Mouse (Mus musculus) gastrocnemius, postnatal 10 days (tissue): ENCODE measurements around the gene Ddn. TPM values are rescaled to one million over a fixed set of nuclear protein-coding genes. Genes with fewer than 3 reads are reported as not detected.

Experiments
- DNase-seq: peaks from one replicate; pipeline ENCODE4 v3.0.0; 2021; ENCODE audit warnings: mixed read lengths
- total RNA-seq, 2 experiments: library from RNA; stranded (reverse); gene quantifications; 2 replicates each; pipeline ENCODE4 v1.2.3; 2021

Gene Ddn
- total RNA-seq, 2 experiments from 2014 or later: 2.2 to 2.7 TPM

GRCm38 (mm10) chr15:98772511-98773211, 36.6 kb downstream of the Ddn start:
- no peak for DNase-seq

DNA sequence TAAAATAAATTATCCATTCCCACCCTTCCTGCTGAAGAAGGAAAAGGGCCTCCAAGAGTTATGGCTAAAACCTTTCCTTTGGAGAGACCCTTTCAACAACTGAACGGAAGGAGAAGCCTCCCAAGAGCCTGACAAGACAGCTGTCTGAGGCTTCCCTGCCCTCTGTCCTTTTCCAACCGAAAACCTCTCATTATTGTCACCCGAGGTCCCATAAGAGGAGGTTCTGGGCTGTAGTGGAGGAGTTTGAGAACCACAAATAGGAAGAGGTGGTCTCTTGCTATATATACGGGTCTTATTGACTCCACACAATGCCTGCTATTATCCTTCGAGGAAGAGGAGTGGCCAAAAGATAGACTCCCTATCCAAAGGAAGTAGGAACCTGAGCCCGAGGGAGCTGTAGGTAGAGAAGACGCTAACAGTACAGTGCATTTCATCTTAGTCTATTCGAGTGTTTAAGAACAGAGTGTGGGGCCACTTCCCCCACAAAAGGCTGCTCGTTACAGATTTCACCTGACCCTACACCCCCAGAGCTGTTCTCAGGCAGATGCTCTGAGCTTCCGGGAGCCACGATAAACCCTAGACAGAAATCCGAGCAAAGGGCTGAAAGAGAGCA, 37.4 kb downstream of the Ddn start:
- no peak for DNase-seq

DNA sequence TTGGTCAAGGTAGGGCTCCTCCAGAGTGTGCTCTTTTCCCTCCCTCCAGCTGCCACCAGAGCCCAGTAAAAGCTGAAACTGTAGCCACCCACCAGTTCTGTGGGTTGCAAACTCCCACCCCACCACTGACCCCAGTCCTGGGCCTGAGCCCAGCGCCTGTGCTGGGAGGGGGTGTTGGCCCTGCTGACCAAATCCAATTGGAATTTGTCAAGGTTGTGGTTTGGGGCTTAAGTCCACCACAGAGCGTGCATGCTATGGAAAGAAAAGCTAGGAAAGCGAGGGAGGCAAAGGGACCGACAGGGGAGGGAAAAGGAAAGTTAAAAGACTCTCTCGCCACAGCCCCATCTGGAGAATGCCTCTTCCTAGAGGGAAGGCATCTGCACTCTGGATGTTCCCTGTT, 41.0 kb downstream of the Ddn start:
- no peak for DNase-seq

- no peak for DNase-seq
These were observed 43.4 kb downstream of the Ddn start for GRCm38 (mm10) chr15:98765929-98766328.

DNA sequence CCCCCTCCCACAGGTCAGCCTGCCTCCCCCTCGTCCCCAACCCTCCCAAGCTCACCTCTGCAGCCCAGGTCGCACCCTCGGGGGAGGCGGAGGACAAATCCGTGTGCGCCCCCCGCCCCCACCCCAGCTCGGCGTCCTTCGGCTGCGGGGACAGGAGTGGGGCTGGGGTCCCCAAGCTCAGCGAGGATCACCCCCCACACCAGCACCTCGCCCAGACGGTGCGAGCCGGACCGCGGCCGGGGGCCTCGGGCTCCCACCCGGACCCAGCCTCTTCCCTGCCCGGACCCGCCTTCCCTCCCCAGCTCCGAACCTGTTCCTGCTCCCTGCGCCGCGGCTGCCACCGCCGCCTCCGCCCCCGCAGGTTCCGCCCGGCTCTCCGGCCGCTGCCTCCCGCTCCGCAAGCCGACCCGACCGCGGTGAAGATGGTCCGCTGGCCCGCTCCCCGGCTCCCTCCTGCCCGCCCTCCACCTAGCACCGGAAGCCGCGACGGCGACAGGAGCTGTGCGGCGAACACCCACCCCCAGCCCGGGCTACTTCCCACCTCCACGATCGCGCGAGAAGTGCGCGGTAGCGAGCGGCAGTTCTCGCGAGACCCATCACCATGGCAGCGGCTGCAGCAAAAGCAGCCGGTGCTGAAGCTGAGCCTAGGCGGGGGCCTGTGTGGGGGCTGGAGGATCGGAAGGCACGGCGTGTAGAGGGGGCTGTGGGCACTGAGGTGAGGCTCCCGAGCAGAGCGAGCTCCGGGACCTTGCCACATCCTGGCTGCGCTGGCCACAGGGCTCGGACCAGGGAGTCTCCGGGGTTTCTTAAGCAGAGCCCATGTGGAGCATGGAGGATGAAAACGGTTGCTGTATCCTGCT, 46.4 kb downstream of the Ddn start, which contains the start of gene Arf3:
TSS of gene Arf3 (minus strand) at position 545 of the 860 bp plus-strand sequence.
- DNase-seq: peak; percentile 96

DNA sequence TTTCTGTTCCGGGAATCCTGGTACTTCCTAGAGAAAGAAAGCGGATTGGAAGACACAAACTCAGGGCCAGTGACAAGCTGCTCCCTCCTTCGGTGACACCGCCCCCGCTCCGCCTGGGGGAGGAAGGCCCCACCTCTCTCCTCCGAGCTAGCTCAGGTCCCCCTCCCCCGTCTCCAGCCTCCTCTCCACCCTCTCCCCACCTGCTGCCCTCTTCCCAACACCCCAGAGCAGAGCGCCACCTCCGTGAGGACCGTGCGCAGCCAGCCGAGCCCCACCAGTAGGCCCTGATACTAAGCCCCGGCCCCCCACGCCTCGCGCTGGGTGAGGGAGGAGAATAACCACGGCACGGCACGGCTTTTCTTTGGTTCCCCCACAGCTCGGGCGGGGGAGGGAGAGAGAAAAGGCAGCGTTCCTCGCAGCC, 47.1 kb downstream of the Ddn start:
- DNase-seq: peak; percentile 59

GRCm38 (mm10) chr15:98754125-98754524, 55.2 kb downstream of the Ddn start:
- no peak for DNase-seq

Other genes starting within 250 kb of the Ddn start
- gene Ccnt1, start 238.6 kb downstream of the Ddn start, total RNA-seq: 10 to 100 TPM; 21.7 to 30.4 TPM
- not detected for gene 4930415O20Rik, start 238.5 kb downstream of the Ddn start, total RNA-seq
- 10 to 100 TPM; 39.9 to 45.3 TPM for gene Adcy6, start 199.4 kb downstream of the Ddn start, total RNA-seq
- gene Cacnb3, start 178.7 kb downstream of the Ddn start, total RNA-seq: 10 to 100 TPM; 12.0 to 15.4 TPM
- 10 to 100 TPM; 53.6 to 57.6 TPM for gene Ddx23, start 146.6 kb downstream of the Ddn start, total RNA-seq
- 1 to 10 TPM in 1 of 2 experiments, under 1 TPM in 1; 0.49 to 1.9 TPM for gene Rnd1, start 132.0 kb downstream of the Ddn start, total RNA-seq
- not detected for gene Ccdc65, start 101.3 kb downstream of the Ddn start, total RNA-seq
- gene Fkbp11, start 81.3 kb downstream of the Ddn start, total RNA-seq: 10 to 100 TPM in 1 of 2 experiments, 1 to 10 TPM in 1; 8.0 to 13.1 TPM
- 10 to 100 TPM; 21.2 to 24.2 TPM for gene Arf3, start 46.3 kb downstream of the Ddn start, total RNA-seq
- gene Wnt10b, start 31.3 kb downstream of the Ddn start, total RNA-seq: 1 to 10 TPM; 1.3 to 1.5 TPM
- not detected for gene Wnt1, start 19.6 kb downstream of the Ddn start, total RNA-seq
- 10 to 100 TPM; 35.8 to 36.6 TPM for gene Prkag1, start 22.0 kb upstream of the Ddn start, total RNA-seq
- gene Kmt2d, start 61.7 kb upstream of the Ddn start, total RNA-seq: 10 to 100 TPM; 46.9 to 59.9 TPM
- 1 to 10 TPM; 2.1 to 2.7 TPM for gene Rhebl1, start 85.0 kb upstream of the Ddn start, total RNA-seq
- gene Dhh, start 89.0 kb upstream of the Ddn start, total RNA-seq: 1 to 10 TPM; 3.6 to 4.0 TPM
- 1 to 10 TPM; 8.1 to 9.9 TPM for gene Lmbr1l, start 108.7 kb upstream of the Ddn start, total RNA-seq
- gene Tuba1b, start 125.1 kb upstream of the Ddn start, total RNA-seq: 100 to 1,000 TPM; 188 to 204 TPM
- gene Gm49450, start 144.1 kb upstream of the Ddn start, total RNA-seq: not detected
- 100 to 1,000 TPM; 171 to 195 TPM for gene Tuba1a, start 144.2 kb upstream of the Ddn start, total RNA-seq
- gene Tuba1c, start 220.4 kb upstream of the Ddn start, total RNA-seq: 10 to 100 TPM; 31.9 to 39.8 TPM
- 1 to 10 TPM; 1.7 to 2.0 TPM for gene Prph, start 245.7 kb upstream of the Ddn start, total RNA-seq